Mouse (Mus musculus) erythroblast, embryonic 14.5 days (primary cell): ENCODE data around the gene Olfr828. TPM values are rescaled to one million over a fixed set of nuclear protein-coding genes. Genes with fewer than 3 reads are reported as not detected.

Experiments
- H3K27me3 ChIP-seq: 2 replicates; pipeline ENCODE4 v1.6.1; 2012; ENCODE audit warnings: inconsistent platforms; ENCODE audit not compliant: control insufficient read depth
- H3K36me3 ChIP-seq: 2 replicates; pipeline ENCODE4 v1.6.1; 2012; ENCODE audit warnings: mild to moderate bottlenecking, inconsistent platforms; ENCODE audit not compliant: control insufficient read depth
- H3K4me1 ChIP-seq: 2 replicates; pipeline ENCODE4 v1.6.1; 2012; ENCODE audit warnings: inconsistent platforms; ENCODE audit not compliant: control insufficient read depth
- H3K4me3 ChIP-seq: replicated peaks from 2 replicates; pipeline ENCODE3; 2012; ENCODE audit warnings: moderate library complexity, mild to moderate bottlenecking, inconsistent platforms
- H3K9me3 ChIP-seq: 2 replicates; pipeline ENCODE4 v1.6.1; 2012; ENCODE audit warnings: low read length, inconsistent platforms, mixed read lengths; ENCODE audit not compliant: control insufficient read depth
- GATA1 ChIP-seq: IDR thresholded peaks from 2 replicates; pipeline ENCODE4 v1.6.1; 2012; ENCODE audit warnings: low read length, inconsistent platforms, mixed read lengths
- TAL1 ChIP-seq: IDR thresholded peaks from 3 replicates; pipeline ENCODE4 v1.6.1; 2012; ENCODE audit warnings: low read length, inconsistent platforms, mixed read lengths
- polyA plus RNA-seq: library from polyadenylated mRNA; stranded (reverse); fragments of >175 nt; gene quantifications from 2 replicates; pipeline ENCODE4 v1.2.3, GENCODE M21; 2012

Olfr828 gene
- polyA plus RNA-seq: not detected in 2 replicates

- H3K4me1 ChIP-seq: no peaks in the 10 kb centered on the region
- no peaks in the 10 kb centered on the region for H3K27me3 ChIP-seq
- H3K36me3 ChIP-seq: no peaks in the 10 kb centered on the region
- H3K9me3 ChIP-seq: no peaks in the 10 kb centered on the region
- no peak for TF ChIP-seq TAL1
- TF ChIP-seq GATA1: no peak
- H3K4me3 ChIP-seq: no peak within 1 kb of the TSS
These were observed at the start of gene Olfr828 for GRCm38 (mm10) chr9:18819426-18819825. TSS of gene Olfr828 (minus strand) at chr9:18819526.

DNA sequence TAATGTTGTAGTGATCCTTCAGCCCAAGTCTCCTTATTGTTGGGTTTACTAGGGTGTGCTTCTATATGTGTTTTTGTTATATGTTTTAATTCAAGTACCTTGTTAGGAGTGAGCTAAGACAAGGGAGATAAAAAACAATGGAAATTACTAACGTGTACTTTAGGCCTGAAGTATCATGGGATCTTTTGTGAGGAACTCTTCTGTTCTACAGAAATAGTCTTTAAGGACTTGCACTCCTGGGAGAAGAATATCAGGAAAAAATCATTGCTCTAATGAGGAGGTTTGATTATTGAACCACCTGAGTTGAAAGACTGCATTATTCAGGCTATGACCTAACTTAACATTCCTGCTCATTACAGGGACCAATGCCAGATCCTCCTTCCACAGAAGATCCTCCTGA is 35.3 kb upstream of the Olfr828 start, which contains the start of gene Olfr829:
Olfr829 (plus strand) TSS at position 301 of the 400 bp plus-strand sequence.
- Histone ChIP-seq H3K9me3 (no peaks in the 10 kb centered on the region), H3K36me3 (no peaks in the 10 kb centered on the region), H3K27me3 (no peaks in the 10 kb centered on the region), H3K4me1 (no peaks in the 10 kb centered on the region), H3K4me3 (no peak within 1 kb of the TSS)
- TF ChIP-seq TAL1 (no peak), GATA1 (no peak)

DNA sequence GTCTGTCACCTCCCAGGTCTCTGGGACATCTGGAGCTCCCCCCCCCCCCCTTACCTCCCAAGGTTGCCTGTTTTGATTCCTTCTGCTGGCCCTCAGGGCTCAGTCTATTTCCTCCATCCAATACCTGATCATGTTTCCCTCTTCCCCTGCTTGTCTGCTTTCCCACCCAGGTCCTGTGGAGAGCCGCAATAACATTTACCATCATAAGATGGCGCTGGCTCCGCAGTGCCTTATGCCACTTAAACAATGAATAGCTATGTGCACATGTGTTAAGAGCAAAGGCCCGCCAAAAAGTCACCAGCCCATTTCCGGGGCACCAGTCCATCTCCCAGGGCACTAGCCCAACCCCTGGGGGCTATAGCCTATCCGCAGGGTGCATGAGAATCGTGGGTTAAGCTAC is 34.0 kb downstream of the Olfr828 start:
- H3K4me3 ChIP-seq: no peak overlapping the region
- peaks cover 5% of the 10 kb centered on the region for H3K9me3 ChIP-seq
- H3K4me1 ChIP-seq: no peaks in the 10 kb centered on the region
- no peaks in the 10 kb centered on the region for H3K36me3 ChIP-seq
- TF ChIP-seq TAL1 (no peak), GATA1 (no peak)
- H3K27me3 ChIP-seq: no peaks in the 10 kb centered on the region

DNA sequence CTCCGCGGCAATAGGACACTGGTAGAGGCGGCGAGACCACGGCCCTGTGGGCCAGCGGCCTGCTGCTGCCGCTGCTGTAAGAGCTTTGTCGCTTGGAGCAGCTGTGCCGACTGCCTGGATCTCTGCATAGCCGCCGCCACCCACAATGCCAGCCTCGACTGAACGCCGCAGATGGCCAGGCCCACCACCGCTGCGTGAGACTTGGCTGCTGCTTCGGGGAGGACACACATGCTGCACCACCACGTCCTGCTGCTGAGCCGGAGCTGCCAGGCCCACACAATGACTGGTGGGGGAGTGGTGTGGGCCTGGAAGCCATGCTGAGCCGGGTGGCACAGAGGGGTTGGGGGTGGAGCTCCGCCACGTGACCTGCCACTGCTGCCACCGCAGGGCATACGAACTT is 39.9 kb downstream of the Olfr828 start:
- no peaks in the 10 kb centered on the region for H3K4me1 ChIP-seq
- H3K4me3 ChIP-seq: no peak overlapping the region
- TF ChIP-seq GATA1: no peak
- no peak for TF ChIP-seq TAL1
- H3K9me3 ChIP-seq: peaks cover 15% of the 10 kb centered on the region
- H3K27me3 ChIP-seq: no peaks in the 10 kb centered on the region
- no peaks in the 10 kb centered on the region for H3K36me3 ChIP-seq

- TF ChIP-seq GATA1 (no peak), TAL1 (no peak)
- Histone ChIP-seq H3K36me3 (no peaks in the 10 kb centered on the region), H3K4me1 (no peaks in the 10 kb centered on the region), H3K9me3 (peaks cover 15% of the 10 kb centered on the region), H3K4me3 (no peak overlapping the region), H3K27me3 (no peaks in the 10 kb centered on the region)
These were observed 40.3 kb downstream of the Olfr828 start for GRCm38 (mm10) chr9:18778981-18779380.

Other genes starting within 250 kb of the Olfr828 start
- under 0.01 TPM in 1 of 2 replicates, not detected in the other for gene Muc16, start 145.0 kb downstream of the Olfr828 start, polyA plus RNA-seq
- gene Olfr24, start 55.5 kb downstream of the Olfr828 start, polyA plus RNA-seq: not detected in 2 replicates
- 0.02 TPM in 1 of 2 replicates, not detected in the other for gene Olfr829, start 35.4 kb upstream of the Olfr828 start, polyA plus RNA-seq
- gene Olfr830, start 55.2 kb upstream of the Olfr828 start, polyA plus RNA-seq: not detected in 2 replicates
- not detected in 2 replicates for gene Olfr832, start 117.6 kb upstream of the Olfr828 start, polyA plus RNA-seq
- not detected in 2 replicates for gene Olfr834, start 168.5 kb upstream of the Olfr828 start, polyA plus RNA-seq
- not detected in 2 replicates for gene Olfr835, start 213.2 kb upstream of the Olfr828 start, polyA plus RNA-seq